Mouse (Mus musculus) gastrocnemius, postnatal 4 days (tissue): Measurements from ENCODE around the gene Ifngr2. TPM values are rescaled to one million over a fixed set of nuclear protein-coding genes. Genes with fewer than 3 reads are reported as not detected.

Experiments used
- DNase-seq, 2 experiments: peaks; one replicate each; pipeline ENCODE4 v3.0.0; 2021 to 2022; ENCODE audit warnings: low spot score in 2 of 2, mixed read lengths in 2 of 2
- total RNA-seq, 2 experiments: library from RNA; stranded (reverse); gene quantifications; 2 replicates each; pipeline ENCODE4 v1.2.3; 2021

Gene Ifngr2
- total RNA-seq, 2 experiments from 2014 or later, result 47.9 to 52.5 TPM

- no peak for DNase-seq
These were observed 17.9 kb downstream of the Ifngr2 start for GRCm38 (mm10) chr16:91564580-91565291.

- DNase-seq, result no peak
These were observed 18.6 kb downstream of the Ifngr2 start for GRCm38 (mm10) chr16:91565292-91565951.

GRCm38 (mm10) chr16:91566002-91566401, 19.1 kb downstream of the Ifngr2 start:
- DNase-seq, result no peak

GRCm38 (mm10) chr16:91568960-91569359, 22.1 kb downstream of the Ifngr2 start:
- DNase-seq, result no peak

- no peak for DNase-seq
These were observed 24.2 kb downstream of the Ifngr2 start for GRCm38 (mm10) chr16:91571105-91571504.

GRCm38 (mm10) chr16:91575151-91575550, 28.3 kb downstream of the Ifngr2 start:
- no peak for DNase-seq

GRCm38 (mm10) chr16:91578980-91579720, 32.3 kb downstream of the Ifngr2 start:
- no peak for DNase-seq

- no peak for DNase-seq
These were observed 35.4 kb downstream of the Ifngr2 start for GRCm38 (mm10) chr16:91582307-91582706.

GRCm38 (mm10) chr16:91585617-91586016, 38.7 kb downstream of the Ifngr2 start:
- no peak for DNase-seq

- no peak for DNase-seq
These were observed 39.4 kb downstream of the Ifngr2 start for GRCm38 (mm10) chr16:91586244-91586643.

GRCm38 (mm10) chr16:91587730-91588453, 41.0 kb downstream of the Ifngr2 start:
- DNase-seq, result no peak

GRCm38 (mm10) chr16:91588703-91589102, 41.8 kb downstream of the Ifngr2 start:
- DNase-seq, result no peak

GRCm38 (mm10) chr16:91592162-91592561, 45.3 kb downstream of the Ifngr2 start:
- no peak for DNase-seq

- DNase-seq, result no peak
These were observed 46.4 kb downstream of the Ifngr2 start for GRCm38 (mm10) chr16:91593262-91593661.

GRCm38 (mm10) chr16:91595076-91595475, 48.2 kb downstream of the Ifngr2 start:
- no peak for DNase-seq

GRCm38 (mm10) chr16:91596397-91596778, 49.5 kb downstream of the Ifngr2 start:
- no peak for DNase-seq

GRCm38 (mm10) chr16:91596779-91597671, 50.2 kb downstream of the Ifngr2 start:
- peak in 1 of 2 experiments; percentile 29 for DNase-seq

GRCm38 (mm10) chr16:91597672-91598010, 50.8 kb downstream of the Ifngr2 start, which contains the start of gene Tmem50b:
TSS of gene Tmem50b (minus strand) at chr16:91597800.
- peak; percentile 94 to 98 for DNase-seq

- DNase-seq, result no peak
These were observed 52.4 kb downstream of the Ifngr2 start for GRCm38 (mm10) chr16:91599242-91599641.

GRCm38 (mm10) chr16:91601081-91601480, 54.2 kb downstream of the Ifngr2 start:
- DNase-seq, result no peak
